Mouse (Mus musculus): ENCODE measurements around the gene Ush1g.

- TF ChIP-seq EP300 (IDR thresholded peaks at IDR 0.05; ENCODE audit: insufficient read depth, low read depth, low read length) = no peak
- no peak for TF ChIP-seq CTCF (IDR thresholded peaks at IDR 0.05; ENCODE audit: low read depth, low read length)
These were observed 52.3 kb downstream of the Ush1g start for GRCm38 (mm10) chr11:115269330-115270066.

Measured in ES-Bruce4 (cell line).